Mouse (Mus musculus): ENCODE results near the gene Scn8a. TPM values are rescaled to one million over a fixed set of nuclear protein-coding genes. Genes with fewer than 3 reads are reported as not detected.
"Not testable (repeated sequence)": the region's sequence is repeated elsewhere in the genome, so short reads cannot be mapped to it uniquely, and the experiment has no call there.

The Scn8a gene
- 0.44 and 0.63 TPM in 2 replicates for polyA plus RNA-seq (2015; fragmentation: Nextera tagmentation; extraction: Ambion mirVana)

GRCm38 (mm10) chr15:100869558-100869957 is at the start of gene Scn8a:
Gene Scn8a (plus strand): TSS chr15:100869858.
- Histone ChIP-seq H3K9me3 (ENCODE audit: low read length) (no peaks in the 10 kb centered on the region), H3K27me3 (ENCODE audit: insufficient read depth, low read length) (peaks cover 49% of the 10 kb centered on the region), H3K36me3 (replicated peaks; ENCODE audit: insufficient read depth, low read length) (no peaks in the 10 kb centered on the region), H3K4me3 (ENCODE audit: low read depth, low read length) (peak within 1 kb of the TSS; percentile 39), H3K9ac (replicated peaks) (no peak within 1 kb of the TSS), H3K4me2 (ENCODE audit: low read depth, low read length) (peak within 1 kb of the TSS; percentile 71), H3K27ac (ENCODE audit: low read depth) (no peak within 1 kb of the TSS), H3K4me1 (ENCODE audit: insufficient read depth) (peaks cover 3% of the 10 kb centered on the region; the same call in 1 of the 2 replicates)
- TF ChIP-seq EP300 (IDR thresholded peaks at IDR 0.05; ENCODE audit: low read depth) (no peak), CTCF (IDR thresholded peaks at IDR 0.05; ENCODE audit: low read depth) (no peak)
- DNase-seq (no peak), ATAC-seq (no peak)
- 65% methylated on average over 7 of the region's 7 CpGs for WGBS (ENCODE audit: insufficient replicate concordance)

- 45% methylated on average over 8 of the region's 8 CpGs for WGBS (ENCODE audit: insufficient replicate concordance)
- Histone ChIP-seq H3K27me3 (ENCODE audit: insufficient read depth, low read length) (peaks cover 11% of the 10 kb centered on the region; the same call in 1 of the 2 replicates), H3K9ac (replicated peaks) (no peak overlapping the region), H3K27ac (ENCODE audit: low read depth) (no peak overlapping the region), H3K4me3 (ENCODE audit: low read depth, low read length) (no peak overlapping the region), H3K36me3 (replicated peaks; ENCODE audit: insufficient read depth, low read length) (no peaks in the 10 kb centered on the region), H3K9me3 (ENCODE audit: low read length) (no peaks in the 10 kb centered on the region), H3K4me2 (ENCODE audit: low read depth, low read length) (no peak overlapping the region), H3K4me1 (ENCODE audit: insufficient read depth) (no peaks in the 10 kb centered on the region)
- DNase-seq (no peak), ATAC-seq (no peak)
- peak; percentile 44 for TF ChIP-seq CTCF (IDR thresholded peaks at IDR 0.05; ENCODE audit: low read depth)
- no peak for TF ChIP-seq EP300 (IDR thresholded peaks at IDR 0.05; ENCODE audit: low read depth)
Observed at GRCm38 (mm10) chr15:100821824-100822223, 47.8 kb upstream of the Scn8a start.

GRCm38 (mm10) chr15:100822370-100822769 is 47.3 kb upstream of the Scn8a start:
- H3K4me1 ChIP-seq (ENCODE audit: insufficient read depth); H3K9ac ChIP-seq (replicated peaks); H3K27ac ChIP-seq (ENCODE audit: low read depth); H3K4me2 ChIP-seq (ENCODE audit: low read depth, low read length); DNase-seq; H3K36me3 ChIP-seq (replicated peaks; ENCODE audit: insufficient read depth, low read length); ATAC-seq; H3K4me3 ChIP-seq (ENCODE audit: low read depth, low read length); H3K9me3 ChIP-seq (ENCODE audit: low read length): not testable (repeated sequence)
- 59% methylated on average over 4 of the region's 4 CpGs for WGBS (ENCODE audit: insufficient replicate concordance)
- peaks cover 11% of the 10 kb centered on the region; the same call in 1 of the 2 replicates for H3K27me3 ChIP-seq (ENCODE audit: insufficient read depth, low read length)

- no peak overlapping the region for H3K27ac ChIP-seq (ENCODE audit: low read depth)
- H3K9ac ChIP-seq (replicated peaks): no peak overlapping the region
- H3K27me3 ChIP-seq (ENCODE audit: insufficient read depth, low read length): peaks cover 11% of the 10 kb centered on the region; the same call in 1 of the 2 replicates
- TF ChIP-seq CTCF (IDR thresholded peaks at IDR 0.05; ENCODE audit: low read depth): no peak
- TF ChIP-seq EP300 (IDR thresholded peaks at IDR 0.05; ENCODE audit: low read depth): no peak
- no peak overlapping the region for H3K4me2 ChIP-seq (ENCODE audit: low read depth, low read length)
- no peaks in the 10 kb centered on the region for H3K36me3 ChIP-seq (replicated peaks; ENCODE audit: insufficient read depth, low read length)
- DNase-seq (no peak), ATAC-seq (no peak)
- 27% methylated on average over 25 of the region's 26 CpGs for WGBS (ENCODE audit: insufficient replicate concordance)
- no peaks in the 10 kb centered on the region for H3K9me3 ChIP-seq (ENCODE audit: low read length)
- no peak overlapping the region for H3K4me3 ChIP-seq (ENCODE audit: low read depth, low read length)
- H3K4me1 ChIP-seq (ENCODE audit: insufficient read depth): no peaks in the 10 kb centered on the region
Observed at GRCm38 (mm10) chr15:100825249-100825856, 44.3 kb upstream of the Scn8a start.

- no peak overlapping the region for H3K4me3 ChIP-seq (ENCODE audit: low read depth, low read length)
- H3K9me3 ChIP-seq (ENCODE audit: low read length): no peaks in the 10 kb centered on the region
- H3K9ac ChIP-seq (replicated peaks): no peak overlapping the region
- WGBS (ENCODE audit: insufficient replicate concordance): 80% methylated on average over 8 of the region's 8 CpGs
- no peak overlapping the region for H3K27ac ChIP-seq (ENCODE audit: low read depth)
- H3K4me1 ChIP-seq (ENCODE audit: insufficient read depth): no peaks in the 10 kb centered on the region
- no peaks in the 10 kb centered on the region for H3K36me3 ChIP-seq (replicated peaks; ENCODE audit: insufficient read depth, low read length)
- no peak for TF ChIP-seq CTCF (IDR thresholded peaks at IDR 0.05; ENCODE audit: low read depth)
- no peak for TF ChIP-seq EP300 (IDR thresholded peaks at IDR 0.05; ENCODE audit: low read depth)
- H3K4me2 ChIP-seq (ENCODE audit: low read depth, low read length): no peak overlapping the region
- DNase-seq (no peak), ATAC-seq (no peak)
- peaks cover 11% of the 10 kb centered on the region; the same call in 1 of the 2 replicates for H3K27me3 ChIP-seq (ENCODE audit: insufficient read depth, low read length)
Observed at GRCm38 (mm10) chr15:100826076-100826475, 43.6 kb upstream of the Scn8a start.

GRCm38 (mm10) chr15:100829775-100830174 is 39.9 kb upstream of the Scn8a start:
- H3K36me3 ChIP-seq (replicated peaks; ENCODE audit: insufficient read depth, low read length): no peaks in the 10 kb centered on the region
- no peak overlapping the region for H3K4me3 ChIP-seq (ENCODE audit: low read depth, low read length)
- DNase-seq (no peak), ATAC-seq (no peak)
- no peaks in the 10 kb centered on the region for H3K4me1 ChIP-seq (ENCODE audit: insufficient read depth)
- TF ChIP-seq CTCF (IDR thresholded peaks at IDR 0.05; ENCODE audit: low read depth) (no peak), EP300 (IDR thresholded peaks at IDR 0.05; ENCODE audit: low read depth) (no peak)
- no peaks in the 10 kb centered on the region for H3K9me3 ChIP-seq (ENCODE audit: low read length)
- 0 out of 2 replicates have a peak, but pooled peaks cover 2% of the 10 kb centered on the region for H3K27me3 ChIP-seq (ENCODE audit: insufficient read depth, low read length)
- no peak overlapping the region for H3K9ac ChIP-seq (replicated peaks)
- no peak overlapping the region for H3K27ac ChIP-seq (ENCODE audit: low read depth)
- no peak overlapping the region for H3K4me2 ChIP-seq (ENCODE audit: low read depth, low read length)
- WGBS (ENCODE audit: insufficient replicate concordance): 82% methylated on average over 9 of the region's 9 CpGs
